Mouse (Mus musculus) thymus, adult 2 months (tissue): Measurements from ENCODE around the gene Fam83b. TPM values are rescaled to one million over a fixed set of nuclear protein-coding genes. Genes with fewer than 3 reads are reported as not detected.

Experiments used
- DNase-seq: peaks from one replicate; pipeline ENCODE4 v3.0.0; 2021
- H3K27ac ChIP-seq: fragments of 200-500 bp; 2 replicates; pipeline ENCODE4 v1.5.1; 2012; ENCODE audit warnings: low read length, control low read depth; ENCODE audit not compliant: control insufficient read depth, insufficient read depth
- H3K27me3 ChIP-seq: fragments of 200-500 bp; 2 replicates; pipeline ENCODE4 v1.6.1; 2012; ENCODE audit warnings: mild to moderate bottlenecking, low read length, moderate library complexity, mixed read lengths; ENCODE audit not compliant: control insufficient read depth, insufficient read depth
- H3K36me3 ChIP-seq: fragments of 200-500 bp; 2 replicates; pipeline ENCODE4 v1.6.1; 2012; ENCODE audit warnings: mild to moderate bottlenecking, low read length, moderate library complexity; ENCODE audit not compliant: control insufficient read depth, insufficient read depth
- H3K4me1 ChIP-seq: fragments of 200-500 bp; replicated peaks from 2 replicates; pipeline ENCODE4 v1.6.1; 2012; ENCODE audit warnings: low read length; ENCODE audit not compliant: control insufficient read depth, insufficient read depth
- H3K4me3 ChIP-seq: fragments of 200-500 bp; 2 replicates; pipeline ENCODE4 v1.5.1; 2012; ENCODE audit warnings: mild to moderate bottlenecking, low read length, control low read depth, moderate library complexity; ENCODE audit not compliant: control insufficient read depth, insufficient read depth
- CTCF ChIP-seq: fragments of 200-500 bp; IDR thresholded peaks from 2 replicates; pipeline ENCODE4 v1.5.1; 2012; ENCODE audit warnings: mild to moderate bottlenecking, control low read depth, low read length, moderate library complexity, borderline replicate concordance; ENCODE audit not compliant: control insufficient read depth, poor library complexity, insufficient read depth; ENCODE audit errors: extremely low read depth
- POLR2A ChIP-seq: fragments of 200-500 bp; IDR thresholded peaks from 2 replicates; pipeline ENCODE4 v1.6.1; 2012; ENCODE audit warnings: mild to moderate bottlenecking, low read length, control low read depth, moderate library complexity; ENCODE audit not compliant: control insufficient read depth, poor library complexity, insufficient read depth; ENCODE audit errors: extremely low read depth
- WGBS: fragments of 180-500 bp; shearing (Covaris S2); methylation state at CpG from one replicate; pipeline ENCODE4 v1.1.7; 2018; 5-methylcytosine and 5-hydroxymethylcytosine counted together
- polyA plus RNA-seq: library from polyadenylated mRNA; depleted of rRNA; stranded (reverse); fragments of >200 nt; gene quantifications from 2 replicates; pipeline ENCODE4 v1.2.3, GENCODE M21; 2012

Fam83b gene
- polyA plus RNA-seq, 1 experiment: 0.20 TPM

GRCm38 (mm10) chr9:76583943-76584342 is 17.0 kb upstream of the Fam83b start:
- no peaks in the 10 kb centered on the region for H3K36me3 ChIP-seq
- no peak for DNase-seq
- H3K4me1 ChIP-seq: no peaks in the 10 kb centered on the region
- H3K4me3 ChIP-seq: no peak overlapping the region
- H3K27me3 ChIP-seq: no peaks in the 10 kb centered on the region
- no peak overlapping the region for H3K27ac ChIP-seq
- WGBS: 95% methylated on average over 6 of the region's 6 CpGs
- TF ChIP-seq CTCF (no peak), POLR2A (no peak)

DNA sequence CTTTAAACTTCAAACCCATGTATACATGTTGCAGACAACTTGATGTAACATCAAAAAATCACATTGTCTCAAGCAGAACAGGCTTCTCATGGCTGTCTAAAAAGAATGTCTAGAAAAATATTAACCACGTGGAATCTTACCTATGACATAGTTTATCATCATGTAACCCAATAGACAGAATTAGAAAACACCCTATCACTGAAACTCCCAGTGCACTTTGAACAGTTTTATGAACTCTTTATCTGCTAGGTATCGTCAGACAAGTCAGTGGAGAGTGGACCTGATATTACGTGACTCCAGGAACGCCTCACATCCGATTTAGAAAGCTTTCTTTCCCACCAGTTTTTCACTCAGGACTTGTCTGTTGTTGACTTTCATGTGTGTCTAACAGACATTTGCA is 15.1 kb upstream of the Fam83b start:
- no peak for TF ChIP-seq CTCF
- no peak for TF ChIP-seq POLR2A
- no peaks in the 10 kb centered on the region for H3K4me1 ChIP-seq
- H3K36me3 ChIP-seq: no peaks in the 10 kb centered on the region
- no peaks in the 10 kb centered on the region for H3K27me3 ChIP-seq
- no peak for DNase-seq
- no peak overlapping the region for H3K4me3 ChIP-seq
- no peak overlapping the region for H3K27ac ChIP-seq
- 91% methylated on average over 5 of the region's 5 CpGs for WGBS

GRCm38 (mm10) chr9:76567281-76567655 is 352 bp upstream of the Fam83b start:
- TF ChIP-seq POLR2A: no peak
- no peak for TF ChIP-seq CTCF
- H3K4me1 ChIP-seq: no peaks in the 10 kb centered on the region
- DNase-seq: no peak
- H3K36me3 ChIP-seq: no peaks in the 10 kb centered on the region
- H3K27ac ChIP-seq: no peak overlapping the region
- H3K4me3 ChIP-seq: no peak overlapping the region
- 10% methylated on average over 13 of the region's 13 CpGs for WGBS
- no peaks in the 10 kb centered on the region for H3K27me3 ChIP-seq

GRCm38 (mm10) chr9:76565656-76566055 is 1.3 kb downstream of the Fam83b start:
- WGBS: 86% methylated on average over 2 of the region's 2 CpGs
- TF ChIP-seq CTCF (no peak), POLR2A (no peak)
- Histone ChIP-seq H3K27ac (no peak overlapping the region), H3K4me1 (no peaks in the 10 kb centered on the region), H3K27me3 (no peaks in the 10 kb centered on the region), H3K4me3 (no peak overlapping the region), H3K36me3 (no peaks in the 10 kb centered on the region)
- DNase-seq: no peak

- no peaks in the 10 kb centered on the region for H3K27me3 ChIP-seq
- TF ChIP-seq POLR2A (no peak), CTCF (no peak)
- H3K36me3 ChIP-seq: no peaks in the 10 kb centered on the region
- no peak overlapping the region for H3K4me3 ChIP-seq
- H3K27ac ChIP-seq: no peak overlapping the region
- no peak for DNase-seq
- 58% methylated on average over 1 of the region's 1 CpGs for WGBS
- H3K4me1 ChIP-seq: no peaks in the 10 kb centered on the region
Observed at GRCm38 (mm10) chr9:76564071-76564470, 2.8 kb downstream of the Fam83b start.

GRCm38 (mm10) chr9:76562794-76563193 is 4.1 kb downstream of the Fam83b start:
- Histone ChIP-seq H3K36me3 (no peaks in the 10 kb centered on the region), H3K4me1 (no peaks in the 10 kb centered on the region), H3K27me3 (no peaks in the 10 kb centered on the region), H3K4me3 (no peak overlapping the region), H3K27ac (no peak overlapping the region)
- TF ChIP-seq CTCF (no peak), POLR2A (no peak)
- 75% methylated on average over 6 of the region's 6 CpGs for WGBS
- DNase-seq: no peak

GRCm38 (mm10) chr9:76559240-76559639 is 7.7 kb downstream of the Fam83b start:
- Histone ChIP-seq H3K4me3 (no peak overlapping the region), H3K4me1 (no peaks in the 10 kb centered on the region), H3K27ac (no peak overlapping the region), H3K36me3 (no peaks in the 10 kb centered on the region), H3K27me3 (no peaks in the 10 kb centered on the region)
- no peak for DNase-seq
- no peak for TF ChIP-seq POLR2A
- no peak for TF ChIP-seq CTCF
- WGBS: 96% methylated on average over 2 of the region's 2 CpGs
